Mouse (Mus musculus) urinary bladder, postnatal 25 days (tissue): ENCODE data around the gene Cnrip1.

Source experiments
- DNase-seq: peaks from one replicate; pipeline ENCODE4 v3.0.0; 2022; ENCODE audit warnings: low spot score

The Cnrip1 gene

GRCm38 (mm10) chr11:17107359-17107758 is 56.0 kb downstream of the Cnrip1 start:
- no peak for DNase-seq

DNA sequence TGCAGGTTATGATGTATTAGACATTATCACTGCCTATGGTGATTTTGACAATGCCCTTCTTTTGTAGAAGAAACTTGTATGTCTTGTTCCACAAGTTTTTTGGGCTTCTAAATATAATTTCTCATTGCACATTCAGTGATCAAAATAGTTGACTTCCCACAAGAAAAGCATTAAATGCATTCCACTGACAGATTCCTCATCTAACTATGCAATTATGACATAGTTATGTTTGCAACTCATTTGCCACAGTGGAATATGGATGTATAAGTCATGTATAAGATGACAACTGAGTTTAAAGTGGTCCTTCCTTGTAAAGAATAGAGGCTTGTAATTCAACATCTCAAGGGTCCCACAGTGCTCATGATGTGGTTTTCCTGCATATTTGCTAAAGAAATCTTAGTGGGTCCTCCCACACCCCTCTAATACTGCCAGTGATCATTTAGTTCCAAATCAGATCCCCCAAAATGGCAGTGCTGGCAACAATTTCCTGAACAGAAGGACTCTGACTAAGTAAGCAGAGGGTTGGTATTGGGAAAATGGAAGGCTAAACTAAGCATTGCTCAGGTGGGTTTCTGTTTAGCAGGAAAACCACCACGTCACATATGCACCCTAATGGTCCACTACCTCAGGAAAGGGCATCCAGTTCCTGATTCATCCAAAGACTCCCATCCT is 61.2 kb downstream of the Cnrip1 start:
- no peak for DNase-seq

- no peak for DNase-seq
Measured at GRCm38 (mm10) chr11:17126418-17126817, 75.0 kb downstream of the Cnrip1 start.
